Mouse (Mus musculus): ENCODE results near the gene Slc16a10.

Gene Slc16a10

DNA sequence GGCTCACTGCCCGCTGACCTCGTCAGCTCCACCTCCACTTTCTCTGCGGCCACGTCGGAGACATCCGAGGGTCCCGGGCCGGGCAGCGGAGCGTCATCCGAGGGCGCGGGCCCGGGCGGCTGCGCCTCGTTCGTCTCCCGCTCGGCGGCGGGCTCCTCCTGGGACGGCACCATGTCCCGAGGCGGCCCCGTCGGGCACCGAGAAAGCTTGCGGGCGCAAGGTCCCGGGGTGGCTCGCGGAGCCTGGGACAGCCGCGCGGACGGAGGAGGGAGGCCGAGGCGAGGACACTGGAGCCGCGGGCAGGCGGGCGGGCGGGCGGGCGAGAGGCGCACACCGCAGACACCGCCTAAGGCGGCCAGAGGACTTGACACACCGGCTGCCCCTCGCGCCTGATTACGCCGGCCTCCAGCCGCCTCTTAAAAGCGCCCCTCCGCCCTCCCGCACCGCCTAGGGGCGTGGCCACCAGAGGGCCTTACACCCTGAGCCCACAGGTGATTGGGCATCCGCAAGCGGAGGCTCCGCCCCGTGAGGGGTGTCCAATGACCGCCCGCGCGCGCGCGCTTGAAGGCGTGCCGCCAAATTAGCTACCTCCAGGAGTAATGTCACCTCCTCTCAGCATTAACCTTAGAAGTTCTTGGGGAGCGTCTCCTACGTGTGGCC is at the start of gene Slc16a10:
Gene Slc16a10 (minus strand): TSS at position 395 of the 660 bp plus-strand sequence.
- DNase-seq: peak; percentile 96 to 98

DNA sequence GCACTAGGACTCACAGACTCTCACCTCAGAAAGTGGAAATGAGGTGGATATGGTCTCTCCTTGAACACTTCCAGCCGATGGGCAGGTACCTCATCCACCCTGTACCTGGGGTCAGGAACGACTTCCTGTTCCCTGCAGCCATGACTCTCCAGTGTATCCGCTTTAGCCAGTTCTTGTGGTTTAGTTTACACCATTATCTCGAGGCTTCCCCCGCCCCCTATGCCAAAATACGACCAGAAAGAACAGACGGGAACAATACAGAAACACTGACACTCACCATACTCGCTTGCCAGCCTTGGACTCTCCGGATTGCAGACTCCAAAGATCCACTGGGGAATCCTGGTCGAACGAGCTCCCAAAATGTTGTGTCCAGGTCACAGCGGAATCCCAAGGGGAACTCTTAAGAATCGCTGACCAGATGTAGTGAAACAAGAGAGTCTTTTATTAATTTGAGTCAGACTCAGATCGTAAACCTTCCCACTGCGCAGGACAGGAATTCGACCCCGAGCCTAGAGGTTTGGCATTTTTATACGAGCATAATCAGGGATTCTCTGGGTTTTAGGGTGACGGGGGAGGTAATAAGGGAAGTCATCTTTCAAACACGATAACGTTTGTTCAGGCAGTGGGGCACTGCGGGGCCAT is 49.4 kb upstream of the Slc16a10 start:
- DNase-seq: no peak

DNA sequence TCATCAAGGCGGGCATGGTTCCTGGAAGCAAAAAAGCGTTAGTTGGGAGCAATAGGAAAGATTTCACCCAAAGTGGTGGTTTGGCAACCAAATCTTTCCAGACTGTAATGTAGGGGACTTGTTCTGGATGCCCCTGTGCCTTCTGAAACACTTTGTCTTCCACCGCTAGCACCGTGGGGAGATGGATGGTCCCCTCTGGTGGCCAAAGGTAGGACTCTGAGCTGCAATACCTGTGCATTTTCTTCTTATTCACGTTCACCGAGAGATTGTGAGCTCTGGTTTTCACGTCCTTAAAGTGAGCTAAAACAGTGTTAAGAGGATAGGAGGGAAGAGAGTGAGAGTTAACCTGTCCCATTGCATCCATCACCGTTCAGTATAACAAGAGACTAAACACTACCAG is 48.8 kb upstream of the Slc16a10 start:
- DNase-seq: peak; percentile 29 to 39

DNA sequence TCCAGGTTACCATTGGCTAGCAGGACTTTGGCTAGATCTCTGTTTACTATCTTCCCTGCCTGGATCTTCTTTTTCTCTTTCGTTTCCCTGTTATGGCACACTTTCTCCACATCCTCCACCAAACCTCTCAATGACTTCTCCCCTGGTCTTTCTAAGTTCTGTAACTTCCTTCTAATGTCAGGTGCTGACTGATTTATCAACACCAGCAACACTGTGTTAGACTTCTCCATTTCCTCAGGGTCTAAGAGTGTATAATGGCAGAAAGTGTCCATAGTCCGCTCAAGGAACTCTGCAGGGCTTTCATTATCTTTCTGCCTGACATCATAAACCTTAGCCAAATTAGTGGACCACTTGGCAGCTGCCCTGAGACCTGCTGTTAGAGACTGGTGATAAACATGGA is 47.6 kb upstream of the Slc16a10 start:
- DNase-seq: no peak

DNA sequence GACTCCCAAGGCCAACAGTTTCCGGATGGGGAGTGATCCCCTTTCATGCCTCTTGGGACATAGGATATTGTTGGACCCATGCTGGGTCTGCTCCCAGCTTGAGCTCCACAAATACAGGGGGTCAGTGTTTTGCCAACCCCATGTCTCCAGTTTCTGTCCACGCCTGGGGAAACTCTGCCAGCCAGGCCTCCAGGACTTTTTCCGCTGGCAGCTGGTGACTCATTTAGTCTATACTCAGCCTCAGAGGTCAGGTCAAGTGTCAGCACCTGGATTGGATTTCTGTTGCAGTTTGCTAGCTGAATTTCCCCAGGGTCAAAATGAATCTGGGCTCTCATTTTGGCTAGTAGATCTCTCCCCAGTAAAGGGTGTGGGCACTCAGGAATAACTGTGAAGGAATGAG is 46.8 kb upstream of the Slc16a10 start:
- no peak for DNase-seq

DNA sequence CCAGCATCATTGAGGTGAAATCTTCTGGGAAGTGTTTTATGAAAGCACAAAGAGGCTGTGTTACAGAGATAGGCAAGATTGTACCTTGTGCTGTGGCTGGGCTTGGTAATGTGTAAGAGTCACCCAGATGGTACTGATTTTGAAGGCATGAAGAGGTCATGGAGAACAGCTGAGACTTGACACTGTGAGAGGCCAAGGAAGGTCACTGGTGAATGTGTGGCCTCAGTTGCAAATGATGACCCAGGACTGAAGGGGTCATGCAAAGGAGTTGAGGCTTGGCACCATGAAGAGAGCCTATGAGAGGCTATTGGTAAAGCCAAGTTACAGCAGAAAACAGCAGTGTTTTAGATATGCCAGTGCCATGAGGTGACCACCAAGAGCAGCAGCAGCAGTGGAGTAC is 43.9 kb upstream of the Slc16a10 start:
- DNase-seq: no peak

DNA sequence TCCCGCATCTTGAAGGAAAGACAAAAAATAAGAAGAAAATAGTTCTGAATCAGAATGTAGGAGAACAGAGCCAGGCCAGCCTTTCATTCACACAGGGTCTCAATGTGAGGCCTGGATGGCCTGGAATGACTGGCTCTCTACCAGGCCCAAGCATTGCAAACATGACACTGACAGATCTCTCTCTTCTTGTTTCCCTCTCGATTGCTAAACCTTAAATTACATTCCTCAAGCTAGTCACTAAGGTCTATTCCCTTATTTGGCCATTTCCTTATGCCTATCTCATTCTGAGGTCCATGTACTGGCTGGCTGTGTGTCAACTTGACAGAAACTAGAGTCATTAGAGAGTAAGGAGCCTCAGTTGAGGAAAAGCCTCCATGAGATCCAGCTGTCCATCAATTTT is 38.0 kb upstream of the Slc16a10 start:
- DNase-seq: no peak

DNA sequence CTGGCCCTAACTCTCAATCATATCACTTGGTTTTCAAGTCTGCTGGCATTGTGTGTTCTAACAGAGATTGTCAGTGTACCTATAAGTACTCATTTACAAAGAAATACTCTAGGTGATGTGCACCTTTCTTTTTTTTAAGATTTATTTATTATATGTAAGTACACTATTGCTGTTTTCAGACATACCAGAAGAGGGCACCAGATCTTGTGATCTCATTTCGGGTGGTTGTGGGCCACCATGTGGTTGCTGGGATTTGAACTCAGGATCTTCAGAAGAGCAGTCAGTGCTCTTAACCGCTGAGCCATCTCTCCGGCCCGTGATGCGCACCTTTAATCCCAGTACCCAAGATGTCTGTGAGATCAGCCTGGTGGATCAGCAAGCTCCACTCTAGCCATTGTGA is 37.1 kb upstream of the Slc16a10 start:
- DNase-seq: no peak

DNA sequence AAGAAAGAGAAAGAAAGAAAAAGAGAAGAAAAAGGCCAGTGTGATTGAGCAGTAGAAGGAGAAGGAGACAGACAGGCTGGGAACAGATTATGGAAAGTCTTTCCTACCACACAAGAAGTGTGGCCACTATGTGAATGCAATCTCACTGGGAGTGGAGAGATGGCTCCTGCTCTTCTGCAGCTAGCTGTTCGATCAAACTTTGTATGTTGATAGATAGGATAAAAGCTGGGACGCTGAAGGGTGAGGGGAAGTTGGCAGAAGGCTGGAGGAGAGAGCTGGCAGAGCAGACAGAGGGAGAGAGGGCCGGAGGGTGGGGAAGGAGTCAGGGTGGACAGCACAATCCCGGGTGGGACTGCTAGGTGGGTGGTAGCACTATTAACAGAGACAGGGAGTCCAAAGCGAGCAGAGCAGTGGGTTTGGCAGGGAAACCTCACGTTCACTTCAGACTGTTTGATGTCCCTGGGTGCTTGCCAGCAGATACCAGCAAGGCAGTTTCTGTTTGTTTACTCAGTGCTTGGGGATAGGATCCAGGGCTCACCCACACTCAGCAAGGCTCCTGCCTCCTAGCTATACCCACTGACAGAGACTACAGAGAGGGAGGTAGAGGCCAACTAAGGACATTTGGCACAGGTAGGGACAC is 35.4 kb upstream of the Slc16a10 start:
- peak in 1 of 2 experiments; percentile 17 for DNase-seq

DNA sequence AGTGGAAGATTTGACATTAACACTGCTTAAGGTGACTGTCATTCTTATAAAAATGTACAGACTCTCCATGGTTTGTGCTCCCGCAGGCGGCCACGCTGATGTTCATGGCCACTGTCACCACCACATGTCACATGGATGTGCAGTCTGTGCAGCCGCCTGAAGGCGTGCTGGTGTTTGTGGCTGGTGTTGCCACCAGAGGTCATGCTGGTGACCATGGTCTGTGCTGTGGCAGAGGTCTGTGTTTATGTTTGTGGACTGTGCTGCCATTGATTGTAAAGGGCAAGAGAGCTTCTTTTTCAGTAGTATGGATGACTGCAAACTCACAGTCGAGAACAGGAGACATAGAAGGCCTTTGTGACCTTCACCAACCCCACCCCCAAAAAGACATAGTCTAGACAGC is 30.1 kb upstream of the Slc16a10 start:
- DNase-seq: no peak

DNA sequence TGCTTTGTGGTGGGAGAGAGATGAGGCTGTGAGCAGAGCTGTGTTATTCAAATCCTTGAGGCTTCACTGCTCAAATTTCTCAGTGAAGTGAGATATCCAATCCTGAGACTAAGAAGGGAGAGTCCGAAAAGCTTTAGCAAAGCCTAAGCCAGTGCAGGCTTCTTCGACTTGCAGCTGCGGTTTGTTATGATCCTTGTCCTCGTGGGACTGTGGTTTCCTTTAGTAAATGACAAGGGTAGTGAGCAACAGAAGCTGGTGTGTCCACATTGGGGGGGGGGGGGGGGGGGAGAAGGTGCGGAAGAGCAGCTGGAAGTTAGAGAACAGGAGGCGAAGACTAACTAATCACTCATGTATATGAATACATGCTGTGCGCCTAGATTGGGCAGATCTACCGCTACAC is 29.2 kb upstream of the Slc16a10 start:
- no peak for DNase-seq

DNA sequence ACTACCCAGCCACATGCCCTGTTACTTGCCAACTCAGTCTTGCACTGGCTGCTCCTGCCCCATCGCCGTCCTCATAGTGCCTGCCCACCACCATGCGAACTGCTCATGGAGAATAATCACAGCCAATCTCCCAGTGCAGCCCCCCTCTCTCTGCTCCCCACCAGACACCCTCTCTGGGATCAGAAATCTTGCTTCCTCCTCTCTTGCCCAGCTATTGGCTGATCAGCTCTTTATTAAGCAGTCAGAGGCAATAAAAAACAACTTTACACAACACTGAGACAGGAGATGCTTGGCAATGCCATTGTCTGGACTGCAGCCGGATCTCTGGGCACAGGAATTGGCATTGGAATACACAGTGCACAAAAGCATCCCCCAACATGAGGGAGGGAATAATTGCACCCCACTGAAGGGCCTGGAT is 28.1 kb upstream of the Slc16a10 start:
- no peak for DNase-seq

DNA sequence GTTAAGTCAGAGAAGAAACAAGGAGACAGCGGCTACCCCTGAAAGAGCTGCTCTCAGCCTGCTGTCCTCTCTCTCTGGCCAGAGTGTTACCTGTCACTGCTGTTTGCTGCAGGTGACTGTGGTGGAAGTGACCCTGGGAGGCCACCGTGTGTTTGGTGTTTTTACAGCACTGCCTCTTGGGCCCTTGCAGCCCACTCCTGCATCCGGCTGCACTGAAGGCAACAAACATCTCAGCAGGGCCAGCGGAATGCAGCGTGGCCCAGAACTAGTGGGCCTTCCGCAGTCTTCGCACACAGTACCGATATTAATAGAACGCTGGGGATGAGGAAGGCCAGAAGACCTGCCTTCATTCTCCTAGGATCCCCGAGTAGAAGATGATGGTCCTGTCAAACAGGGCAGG is 27.5 kb upstream of the Slc16a10 start:
- DNase-seq: no peak

DNA sequence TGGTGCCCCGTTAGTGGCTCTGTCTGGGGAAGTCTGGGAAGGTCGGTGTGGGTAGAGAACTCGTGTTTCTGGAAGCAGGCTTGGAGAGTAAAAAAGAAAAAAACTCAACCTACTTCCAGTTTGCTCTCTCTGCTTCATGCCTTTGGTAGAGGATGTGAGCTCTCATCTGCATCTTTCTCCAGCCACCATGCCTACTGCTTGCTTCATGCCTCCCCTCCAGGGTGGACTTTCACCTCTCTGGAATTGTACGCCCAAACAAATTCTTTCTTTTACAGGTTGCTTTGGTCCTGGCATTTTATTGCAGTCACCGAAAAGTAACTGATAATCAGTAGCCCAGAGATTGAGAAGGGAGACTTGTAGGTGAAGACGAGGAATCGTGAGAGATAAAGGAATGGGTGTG is 27.0 kb upstream of the Slc16a10 start:
- no peak for DNase-seq

DNA sequence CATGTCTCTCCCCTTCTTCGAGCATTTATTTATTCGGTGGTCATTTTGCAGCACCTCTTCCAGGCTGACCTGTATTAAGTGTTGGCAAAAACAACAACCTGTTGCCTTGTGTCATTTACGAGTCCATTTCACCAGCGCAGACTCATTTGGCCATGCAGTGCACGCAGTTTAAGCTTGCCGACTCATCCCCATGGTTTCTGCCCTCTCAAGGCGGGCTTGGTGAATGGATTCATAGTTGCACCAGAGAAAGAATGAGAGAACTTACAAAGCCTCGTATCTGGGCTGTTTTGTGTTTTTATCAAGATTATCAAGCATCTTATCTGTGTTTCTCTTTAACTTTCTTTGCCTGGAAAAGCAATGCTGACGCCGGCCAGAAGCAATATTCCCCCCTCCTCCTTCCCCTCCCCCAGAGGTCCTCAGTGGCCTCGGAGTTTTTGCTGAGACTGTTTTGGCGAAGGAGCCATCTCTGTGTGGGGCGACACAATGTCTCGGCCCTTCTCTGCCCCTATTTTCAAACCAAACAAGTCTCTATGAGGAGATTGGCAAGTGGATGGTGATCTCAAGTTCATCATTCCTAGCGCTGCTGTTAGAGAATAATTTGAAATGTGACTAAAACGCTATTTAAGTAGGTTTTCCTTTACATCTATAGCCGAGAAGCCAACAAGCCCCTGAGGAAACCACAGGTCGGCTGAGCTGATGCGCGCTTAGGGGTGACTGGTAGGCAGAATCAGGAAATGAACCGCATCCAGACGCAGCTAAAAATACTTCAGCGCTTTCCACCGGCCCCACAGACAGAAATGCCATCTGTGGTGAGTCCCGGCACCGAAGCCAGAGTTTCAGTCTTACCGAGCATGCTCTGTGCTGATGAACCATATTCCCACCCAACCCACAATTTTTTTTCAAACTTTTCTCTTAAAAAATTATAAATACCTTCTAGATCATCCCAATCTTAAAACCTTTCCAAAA is 22.6 kb upstream of the Slc16a10 start:
- DNase-seq: peak; percentile 69 to 82

DNA sequence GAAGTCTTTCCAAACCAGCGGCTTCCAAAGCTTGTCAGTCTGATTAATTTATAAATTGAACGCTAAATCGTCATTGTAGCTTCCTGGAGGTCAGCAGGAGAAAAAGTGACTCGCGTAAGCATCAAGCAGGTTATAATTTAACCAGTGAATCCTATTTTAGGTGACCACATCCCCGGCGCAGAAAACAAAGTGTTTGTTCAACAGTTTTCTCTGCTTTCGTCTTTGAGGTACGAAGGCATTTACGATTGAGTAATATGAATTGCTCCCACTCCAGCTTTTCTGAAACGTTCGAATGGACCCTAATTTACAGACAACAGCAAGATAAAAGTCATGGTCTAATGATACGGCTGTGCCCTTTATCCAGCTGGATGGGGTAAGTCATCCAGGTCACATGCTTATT is 21.9 kb upstream of the Slc16a10 start:
- no peak for DNase-seq

DNA sequence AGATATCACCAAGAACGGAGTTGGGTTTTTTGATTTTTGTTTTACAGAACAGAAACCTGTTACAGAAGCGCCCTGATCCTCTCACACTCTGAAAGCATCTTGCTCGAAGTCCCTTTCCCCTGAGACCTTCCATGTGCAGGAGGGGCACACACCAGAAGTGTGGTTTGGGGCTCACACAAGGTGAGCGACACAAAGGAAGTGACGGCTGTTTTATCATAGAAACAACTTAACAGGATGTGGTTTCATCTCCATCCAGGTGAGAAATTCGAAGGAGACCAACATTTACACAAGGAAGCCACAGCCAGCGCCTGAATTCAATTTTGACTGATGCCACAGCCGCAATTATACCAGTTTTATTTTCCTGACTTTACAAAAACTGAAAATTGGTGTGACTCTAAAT is 21.3 kb upstream of the Slc16a10 start:
- peak; percentile 49 to 75 for DNase-seq

DNA sequence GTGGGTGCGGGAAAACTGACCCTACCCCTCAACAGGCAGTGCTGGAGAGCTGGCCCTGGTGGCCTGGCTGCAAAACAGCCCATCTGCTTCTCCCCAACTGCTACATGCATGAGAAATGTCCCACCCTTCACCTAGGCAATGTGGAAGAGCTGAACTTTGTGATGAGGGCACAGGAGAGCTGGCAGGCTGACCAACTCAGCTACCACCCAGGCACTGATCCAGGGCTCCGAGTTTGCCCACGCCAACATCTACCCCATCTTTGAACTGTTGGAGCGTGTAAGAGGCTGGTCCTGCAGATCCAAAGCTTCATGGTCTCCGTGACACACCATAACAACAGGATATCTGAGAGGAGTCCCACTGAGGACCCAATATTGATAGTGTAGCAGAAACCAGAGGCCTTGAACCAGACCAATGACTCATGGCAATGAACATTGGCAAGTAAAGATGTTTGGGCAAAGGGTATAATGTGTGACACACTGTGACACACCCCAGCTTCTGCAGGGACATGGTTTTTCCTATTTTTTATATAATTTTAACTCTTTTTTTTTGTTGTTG is 19.7 kb upstream of the Slc16a10 start:
- no peak for DNase-seq

DNA sequence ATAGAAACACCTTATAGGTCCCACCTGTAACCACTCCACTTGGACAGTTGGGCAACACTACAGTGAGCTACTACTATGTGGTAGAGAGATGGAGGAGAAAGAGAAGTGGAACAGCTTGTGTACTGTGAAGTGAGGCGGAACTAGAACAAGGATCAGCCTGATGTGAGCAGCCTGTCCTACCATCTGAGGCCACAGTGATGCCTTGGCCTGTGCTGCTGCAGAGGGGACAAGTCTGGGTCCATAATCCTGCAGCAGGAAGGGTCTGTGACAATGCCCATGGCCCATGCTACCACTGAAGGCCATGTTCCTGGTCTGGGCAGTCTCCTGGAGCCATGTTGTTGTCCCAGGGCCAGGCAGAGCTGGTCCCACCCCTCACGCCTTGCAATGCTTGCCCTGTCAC is 19.2 kb upstream of the Slc16a10 start:
- no peak for DNase-seq

DNA sequence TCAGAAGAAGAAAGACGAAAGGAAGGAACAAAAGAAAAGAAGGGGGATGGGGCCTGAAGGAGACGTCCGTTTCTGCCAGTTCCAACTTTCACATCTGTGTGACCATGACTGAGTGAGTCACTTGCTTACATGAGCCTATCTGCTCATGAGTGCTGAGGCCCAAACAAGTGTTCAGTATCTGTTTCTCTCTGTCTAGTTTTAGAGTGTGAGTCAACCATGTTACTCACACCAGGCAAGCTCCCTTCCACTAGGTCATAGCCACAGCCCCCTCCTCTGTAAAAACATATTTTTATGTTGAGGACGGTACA is 10.4 kb upstream of the Slc16a10 start:
- no peak for DNase-seq

DNA sequence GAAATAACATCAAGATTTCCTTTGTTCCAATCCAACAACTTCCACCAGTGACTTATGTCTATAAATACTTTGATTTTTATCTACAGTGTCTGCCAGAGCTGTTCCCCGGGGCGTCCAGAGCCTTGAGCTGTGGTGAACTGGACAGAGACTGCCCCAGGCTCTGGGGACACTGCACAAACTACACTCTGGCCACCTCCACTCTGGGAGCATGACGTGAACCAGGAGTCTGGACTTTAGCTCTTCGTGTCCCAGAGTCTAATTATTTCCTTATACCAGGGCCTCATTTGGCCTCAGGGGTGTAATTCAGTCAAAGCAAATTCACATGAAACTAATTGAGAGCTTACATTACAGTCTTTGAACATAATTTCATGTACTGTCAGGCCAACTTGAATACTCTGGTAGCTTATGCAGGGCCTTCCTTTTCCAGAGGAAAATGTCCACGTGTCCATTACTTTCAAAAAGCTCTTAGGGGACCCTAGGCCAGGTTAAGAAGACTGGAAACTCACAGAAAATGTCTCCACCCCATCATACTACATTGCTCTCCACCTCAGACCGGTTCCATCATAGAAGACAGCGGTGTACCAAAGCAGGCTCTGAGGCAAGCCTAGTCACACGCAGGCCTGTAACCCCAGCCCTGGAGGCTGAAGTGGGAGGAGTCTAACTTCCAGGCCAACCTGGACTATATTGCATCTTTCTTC is 9.9 kb upstream of the Slc16a10 start:
- DNase-seq: no peak

DNA sequence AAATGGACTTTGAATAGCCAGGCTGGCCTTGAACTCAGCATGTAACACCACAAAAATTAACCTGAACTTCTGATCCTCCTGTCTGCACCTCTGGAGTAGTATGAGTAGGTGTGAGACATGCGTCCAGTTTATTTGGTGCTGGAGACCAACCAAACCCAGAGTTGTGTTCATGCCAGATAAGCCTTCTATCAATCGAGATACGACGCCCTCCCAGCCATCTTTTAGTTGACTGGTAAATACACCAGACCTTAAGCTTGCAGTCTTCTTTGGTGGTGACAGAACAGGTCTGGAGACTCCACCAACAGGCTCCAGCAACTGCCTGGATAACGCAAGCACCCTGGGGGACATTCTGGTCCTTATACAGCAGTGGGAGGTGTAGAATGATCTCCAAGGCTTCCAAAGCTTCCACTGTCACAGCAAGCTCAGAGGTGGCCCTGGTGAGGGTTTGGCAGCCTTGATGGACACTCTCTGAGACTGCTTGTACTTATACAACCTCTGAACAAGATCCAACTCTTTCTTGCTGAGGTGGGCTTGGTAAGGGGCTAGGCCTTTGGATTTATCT is 7.6 kb upstream of the Slc16a10 start:
- no peak for DNase-seq

Measured in thymus, postnatal 36 days (tissue).